Mouse (Mus musculus): ENCODE data around the gene Tnfrsf22. TPM values are rescaled to one million over a fixed set of nuclear protein-coding genes. Genes with fewer than 3 reads are reported as not detected.
"Not testable (repeated sequence)": the region's sequence is repeated elsewhere in the genome, so short reads cannot be mapped to it uniquely, and the experiment has no call there.

Gene Tnfrsf22
- polyA plus RNA-seq (2017; shearing (Covaris generic)): 10 to 100 TPM; 14.7 to 16.2 TPM

DNA sequence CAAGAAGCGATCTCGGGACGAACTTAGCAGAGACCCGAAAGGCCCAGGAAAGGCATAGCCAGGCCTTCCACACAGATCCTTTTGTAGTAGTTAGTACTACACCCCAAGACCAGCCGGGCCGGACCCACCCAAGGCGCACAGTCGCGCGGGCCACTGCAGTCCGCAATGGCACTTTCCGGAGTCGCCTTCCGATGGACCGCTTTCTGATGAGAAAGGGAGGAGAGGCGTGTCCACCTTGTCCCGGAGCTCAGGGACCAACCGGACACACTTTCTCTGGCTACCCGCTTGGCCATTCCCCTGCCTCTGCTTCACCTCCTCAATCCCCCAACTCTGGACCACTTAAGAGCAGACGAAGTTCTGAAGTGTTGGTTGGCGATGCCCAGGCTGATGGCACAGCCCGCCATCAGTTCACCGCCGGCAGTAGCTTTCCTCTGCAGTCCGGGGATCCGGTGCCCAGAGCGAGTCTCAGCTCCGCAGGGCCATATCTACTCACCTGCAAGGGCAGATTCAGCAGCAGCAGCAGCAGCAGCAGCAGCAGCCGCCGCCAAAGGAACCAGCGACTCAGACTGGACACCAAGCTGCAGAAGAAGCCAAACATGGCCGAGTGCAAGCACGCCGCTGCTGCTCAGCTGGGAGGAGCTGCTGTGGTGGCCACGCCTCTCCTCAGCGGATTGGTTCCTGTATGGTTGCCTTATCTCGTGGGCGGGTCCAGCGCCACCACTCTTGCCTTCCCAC is at the start of gene Tnfrsf22:
Gene Tnfrsf22, minus strand, starts transcription at position 628 of the 735 bp plus-strand sequence.
- peak; percentile 100 for ATAC-seq

DNA sequence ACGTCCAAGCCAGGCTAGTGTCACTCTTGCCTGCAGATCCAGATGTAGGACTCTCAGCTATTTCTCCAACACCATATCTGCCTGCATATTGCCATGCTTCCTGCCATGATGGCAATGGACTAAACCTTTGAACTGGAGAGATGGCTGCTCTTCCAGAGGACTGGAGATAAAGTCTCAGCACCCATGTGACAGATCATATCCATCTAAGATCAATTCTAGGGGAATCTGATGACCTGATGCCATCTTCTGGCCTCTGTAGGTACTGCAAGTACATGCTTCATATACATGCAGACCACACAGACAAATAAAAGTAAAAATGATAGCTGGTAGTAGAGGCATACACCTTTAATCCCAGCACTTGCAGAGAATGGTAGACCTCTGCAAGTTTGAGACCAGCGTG is 46.7 kb upstream of the Tnfrsf22 start:
- ATAC-seq: peak; percentile 32

DNA sequence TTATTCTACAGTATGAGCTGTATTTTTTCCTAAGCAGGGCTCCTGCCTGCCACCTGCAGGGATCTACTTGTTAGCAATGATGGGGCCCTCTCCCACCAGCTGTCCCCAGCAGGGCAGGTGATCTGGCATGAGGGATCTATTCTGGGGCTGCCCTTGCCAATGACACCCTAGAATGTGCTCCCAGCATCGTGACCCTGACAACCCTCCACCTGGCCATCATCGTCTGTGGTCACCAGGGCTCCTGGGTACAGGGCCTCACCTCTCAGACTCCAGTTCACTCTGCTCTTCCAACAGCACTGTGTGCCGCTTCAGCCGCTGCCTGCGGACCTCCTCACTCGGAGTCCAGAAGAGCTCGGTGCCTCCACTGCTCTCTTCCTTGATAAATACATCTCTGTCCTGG is 45.1 kb upstream of the Tnfrsf22 start:
- no peak for ATAC-seq

DNA sequence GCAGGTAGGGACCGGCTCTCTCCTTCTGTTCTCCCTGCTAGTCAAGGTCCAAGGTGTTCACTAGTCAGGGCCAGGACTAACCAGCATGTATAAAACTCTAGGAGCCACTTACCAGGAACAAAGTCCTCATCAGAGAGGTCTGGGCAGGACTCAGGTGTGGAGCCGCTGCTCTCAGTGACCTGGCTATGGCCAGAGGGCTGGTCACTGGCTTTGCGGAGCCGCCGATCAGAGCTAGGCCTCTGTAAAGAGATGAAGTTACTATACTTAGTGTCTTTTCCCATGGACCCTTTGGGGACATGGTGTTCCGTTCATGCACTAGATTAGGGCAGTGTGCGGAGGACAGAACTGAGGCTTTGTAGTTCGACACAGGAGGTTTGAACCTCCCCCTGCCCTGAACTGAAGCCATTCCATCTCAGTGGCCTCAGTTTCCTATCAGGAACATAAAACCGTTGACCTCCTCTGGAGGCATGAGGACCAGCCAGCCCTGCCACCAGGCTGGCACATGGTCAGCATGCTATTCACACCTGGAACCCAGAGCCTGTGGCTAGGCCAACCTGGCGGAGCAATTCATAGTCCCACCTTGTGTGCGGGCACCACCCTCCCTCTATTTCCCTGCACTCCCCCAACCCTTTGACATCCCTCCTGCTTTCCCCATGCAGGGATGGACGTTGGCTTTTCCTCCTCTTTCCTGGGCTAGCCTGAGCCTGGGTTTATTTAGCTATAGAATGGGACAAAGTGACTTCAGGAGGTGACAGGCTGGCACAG is 43.5 kb upstream of the Tnfrsf22 start:
- no peak for ATAC-seq

DNA sequence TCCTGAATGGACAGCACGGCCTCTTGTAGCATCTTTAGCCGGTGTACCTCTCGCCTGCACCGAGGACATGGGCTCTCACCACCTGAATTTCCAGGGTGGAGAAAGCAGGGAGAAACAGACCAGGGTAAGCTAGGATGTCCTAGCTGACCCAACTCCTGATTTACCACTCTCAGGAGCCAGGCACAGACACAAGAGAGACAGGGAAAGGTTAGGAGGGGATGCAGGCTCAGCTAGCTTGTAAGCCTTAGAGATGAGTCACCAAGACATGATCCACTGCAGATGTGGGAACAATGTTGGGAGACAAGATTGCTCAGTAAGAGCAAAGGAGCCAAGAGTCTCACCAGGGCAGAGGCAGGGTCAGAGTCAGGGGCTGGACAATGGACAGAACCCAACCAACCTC is 42.4 kb upstream of the Tnfrsf22 start:
- ATAC-seq: no peak

DNA sequence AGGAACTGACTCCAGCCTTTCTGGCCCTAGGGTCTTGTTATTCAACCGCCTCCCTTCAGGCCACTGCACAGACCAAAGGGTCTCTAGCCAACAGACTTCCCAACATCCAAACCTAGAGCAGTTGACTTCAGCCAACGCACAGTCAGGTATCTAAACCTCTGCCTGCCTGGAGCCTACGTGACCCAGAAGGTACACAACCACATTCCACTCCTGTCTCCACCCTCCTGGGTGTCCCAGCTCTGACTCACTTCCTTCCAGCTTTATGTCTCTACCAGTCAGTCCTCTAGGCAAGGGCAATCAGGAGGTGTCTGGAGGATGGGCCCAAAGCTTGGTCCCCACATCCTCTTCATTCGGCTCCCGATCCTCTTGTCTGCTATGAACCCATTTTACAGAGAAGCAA is 41.7 kb upstream of the Tnfrsf22 start:
- no peak for ATAC-seq

DNA sequence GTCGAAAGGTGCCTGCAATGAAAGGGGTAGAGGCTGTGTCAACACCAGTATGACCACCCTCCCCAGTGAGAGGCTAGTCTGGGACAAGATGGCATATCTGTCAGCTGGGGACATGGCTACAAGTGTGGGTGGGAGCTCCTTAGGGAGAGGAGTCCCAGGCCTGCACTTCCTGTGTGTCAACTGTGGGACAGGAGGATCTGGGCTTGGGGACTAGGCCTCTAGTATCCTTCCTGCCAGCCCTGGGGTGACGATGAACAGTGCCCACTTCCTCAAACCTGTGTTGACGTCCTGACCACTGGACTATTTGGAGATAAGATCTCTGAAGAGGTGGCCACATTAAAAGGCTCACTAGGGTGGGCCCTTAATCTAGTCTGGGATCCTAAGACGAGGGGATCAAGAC is 40.5 kb upstream of the Tnfrsf22 start:
- no peak for ATAC-seq

DNA sequence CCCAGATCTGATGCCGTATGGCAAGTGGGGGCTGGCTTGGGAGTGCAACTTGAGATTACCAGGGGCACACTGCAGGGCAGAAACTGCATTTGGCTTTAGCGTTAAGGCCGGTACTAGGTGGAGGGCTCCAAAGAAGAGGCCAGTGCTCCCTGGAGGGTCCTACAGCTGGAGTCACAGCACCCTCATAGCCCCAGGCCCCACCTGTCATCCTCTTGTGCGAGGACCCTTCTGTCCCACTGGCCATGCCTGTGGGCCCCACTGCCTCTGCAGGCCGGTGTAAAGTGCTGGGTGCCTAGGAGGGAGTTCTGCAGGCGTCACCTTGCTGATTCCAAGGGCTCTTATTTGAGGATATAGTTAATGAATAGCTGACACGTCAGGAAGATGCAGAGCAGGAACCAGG is 40.0 kb upstream of the Tnfrsf22 start:
- no peak for ATAC-seq

DNA sequence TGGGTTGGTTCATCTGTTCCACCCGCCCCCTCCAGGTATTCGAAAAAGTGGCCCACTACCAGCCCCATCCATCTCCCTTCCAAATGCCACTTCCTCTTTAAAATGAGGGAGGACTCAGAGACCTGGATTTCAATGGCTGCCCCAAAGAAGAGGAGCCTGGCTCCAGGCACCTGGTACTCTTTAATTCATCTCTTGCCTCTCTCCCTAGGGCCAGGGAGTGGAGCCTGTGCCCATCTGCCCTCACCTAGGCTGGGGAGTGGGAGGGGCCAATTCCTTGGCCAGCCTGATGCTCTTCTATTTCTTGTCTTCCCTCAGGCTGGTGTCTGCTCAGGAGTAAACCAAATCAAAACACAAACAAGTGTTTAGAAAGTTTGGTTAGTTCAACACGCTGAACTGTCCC is 37.2 kb upstream of the Tnfrsf22 start:
- not testable (repeated sequence) for ATAC-seq

DNA sequence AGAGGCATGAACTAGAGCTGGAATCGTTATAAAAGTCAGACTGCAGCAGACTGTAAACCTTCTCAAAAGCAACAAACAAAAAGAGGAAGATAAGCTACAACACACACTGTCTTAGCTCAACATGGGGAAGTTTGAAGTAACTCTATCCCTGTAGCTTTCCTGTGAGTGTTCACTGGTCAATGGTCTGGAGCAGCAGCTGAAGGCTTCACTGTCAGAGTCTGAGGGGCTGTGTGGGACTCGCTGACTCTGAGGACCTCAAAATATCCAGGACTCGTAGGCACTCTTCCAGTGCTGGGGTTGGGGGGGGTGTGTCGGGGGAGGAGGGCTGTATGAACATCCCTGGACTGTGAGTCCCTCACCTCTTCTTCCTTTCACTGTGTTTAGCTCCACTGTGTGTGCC is 36.7 kb upstream of the Tnfrsf22 start:
- not testable (repeated sequence) for ATAC-seq

DNA sequence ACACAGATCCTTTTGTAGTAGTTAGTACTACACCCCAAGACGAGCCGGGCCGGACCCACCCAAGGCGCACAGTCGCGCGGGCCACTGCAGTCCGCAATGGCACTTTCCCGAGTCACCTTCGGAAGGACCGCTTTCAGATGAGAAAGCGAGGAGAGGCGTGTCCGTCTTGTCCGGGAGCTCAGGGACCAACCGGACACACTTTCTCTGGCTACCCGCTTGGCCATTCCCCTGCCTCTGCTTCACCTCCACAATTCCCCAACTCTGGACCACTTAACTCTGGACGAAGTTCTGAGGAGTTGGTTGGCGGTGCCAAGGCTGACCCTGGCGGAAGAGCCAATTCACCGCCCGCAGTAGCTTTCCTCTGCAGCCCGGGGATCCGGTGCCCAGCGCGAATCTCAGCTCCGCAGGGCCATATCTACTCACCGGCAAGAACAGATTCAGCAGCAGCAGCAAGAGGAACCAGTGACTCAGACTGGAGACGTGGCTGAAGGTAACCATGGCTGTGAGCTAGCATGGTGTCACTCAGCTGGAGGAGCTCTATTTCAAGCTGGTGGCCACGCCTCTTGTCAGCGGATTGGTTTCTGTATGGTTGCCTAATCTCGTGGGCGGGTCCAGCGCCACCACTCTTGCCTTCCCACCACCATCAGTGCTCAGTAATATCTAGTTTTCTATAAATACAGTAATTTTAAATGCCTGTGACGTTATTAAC is 36.1 kb upstream of the Tnfrsf22 start, which contains the start of gene Tnfrsf23:
Gene Tnfrsf23, minus strand, starts transcription at position 514 of the 709 bp plus-strand sequence.
- ATAC-seq: peak; percentile 100

DNA sequence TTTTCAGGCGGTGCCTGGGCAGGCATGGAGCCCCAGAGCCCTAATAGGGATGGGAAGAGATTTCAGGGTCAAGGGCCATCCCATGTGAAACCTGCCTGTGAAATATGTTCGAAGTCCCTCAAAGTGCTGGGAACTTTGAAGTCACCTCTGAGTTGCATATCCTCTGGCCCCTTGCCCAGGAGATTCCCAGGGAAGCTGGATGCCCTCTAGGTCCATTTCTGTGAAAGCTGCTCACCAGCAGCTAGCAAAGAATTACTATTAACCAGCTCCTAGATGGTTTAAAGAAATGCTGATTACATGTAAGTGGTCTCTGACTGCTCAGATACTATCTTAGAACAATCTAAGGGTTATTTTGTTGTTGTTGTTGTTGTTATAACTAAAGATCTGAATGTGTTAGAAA is 35.1 kb upstream of the Tnfrsf22 start:
- not testable (repeated sequence) for ATAC-seq

DNA sequence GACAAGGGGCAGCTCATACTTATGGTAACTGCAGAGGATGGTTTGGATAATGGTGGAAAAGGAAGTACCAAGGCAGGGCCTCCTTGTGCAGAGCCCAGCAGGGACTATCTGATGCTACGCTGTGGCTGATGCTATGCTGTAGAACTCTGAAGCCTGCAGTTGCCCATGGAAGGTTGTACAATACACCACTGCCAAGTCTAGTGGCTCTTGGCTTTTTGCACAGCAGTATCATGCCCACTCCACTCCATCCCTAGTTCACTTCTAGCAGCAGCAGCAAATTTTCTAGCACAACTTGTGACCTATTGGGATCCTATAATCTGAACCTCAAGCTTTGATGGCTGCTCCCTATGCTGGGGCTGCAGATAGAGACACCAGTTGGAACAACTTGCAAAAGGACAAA is 32.1 kb upstream of the Tnfrsf22 start:
- no peak for ATAC-seq

DNA sequence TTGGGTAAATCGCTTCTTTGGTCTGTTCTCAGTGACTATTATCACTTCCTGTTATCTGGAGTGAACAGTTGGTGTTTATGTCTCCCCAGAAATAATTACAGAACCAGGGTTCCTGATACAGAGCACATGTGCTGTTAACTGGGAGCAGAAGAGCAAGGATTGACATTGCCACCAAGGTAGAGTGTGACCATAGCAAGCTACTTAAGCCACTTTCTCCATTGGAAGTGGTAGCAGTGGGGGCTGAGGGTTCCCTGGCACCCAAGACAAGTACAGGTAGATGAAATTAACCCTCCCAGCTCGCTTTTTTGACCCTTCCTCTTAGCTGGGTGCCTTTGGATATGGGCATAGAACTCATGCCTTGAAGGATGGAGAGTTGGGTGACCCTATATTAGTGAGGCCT is 31.4 kb upstream of the Tnfrsf22 start:
- not testable (repeated sequence) for ATAC-seq

DNA sequence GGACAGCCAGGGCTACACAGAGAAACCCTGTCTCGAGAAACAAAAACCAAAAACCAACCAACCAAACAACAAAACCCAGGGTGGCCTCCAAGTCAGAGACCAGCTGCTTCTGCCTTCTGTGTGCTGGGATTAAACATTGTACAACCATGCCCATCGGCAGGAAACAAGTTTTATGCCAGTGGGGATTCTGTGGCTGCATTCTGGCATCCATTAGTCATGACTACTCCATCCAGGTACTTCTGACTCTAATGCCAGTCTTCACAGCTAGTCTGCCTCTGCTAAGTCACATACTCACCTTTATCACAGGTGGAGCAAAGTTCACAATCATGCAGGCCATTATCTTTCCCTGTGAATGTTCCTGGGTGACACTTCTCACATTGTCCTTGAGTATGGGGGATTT is 30.2 kb upstream of the Tnfrsf22 start:
- ATAC-seq: not testable (repeated sequence)

DNA sequence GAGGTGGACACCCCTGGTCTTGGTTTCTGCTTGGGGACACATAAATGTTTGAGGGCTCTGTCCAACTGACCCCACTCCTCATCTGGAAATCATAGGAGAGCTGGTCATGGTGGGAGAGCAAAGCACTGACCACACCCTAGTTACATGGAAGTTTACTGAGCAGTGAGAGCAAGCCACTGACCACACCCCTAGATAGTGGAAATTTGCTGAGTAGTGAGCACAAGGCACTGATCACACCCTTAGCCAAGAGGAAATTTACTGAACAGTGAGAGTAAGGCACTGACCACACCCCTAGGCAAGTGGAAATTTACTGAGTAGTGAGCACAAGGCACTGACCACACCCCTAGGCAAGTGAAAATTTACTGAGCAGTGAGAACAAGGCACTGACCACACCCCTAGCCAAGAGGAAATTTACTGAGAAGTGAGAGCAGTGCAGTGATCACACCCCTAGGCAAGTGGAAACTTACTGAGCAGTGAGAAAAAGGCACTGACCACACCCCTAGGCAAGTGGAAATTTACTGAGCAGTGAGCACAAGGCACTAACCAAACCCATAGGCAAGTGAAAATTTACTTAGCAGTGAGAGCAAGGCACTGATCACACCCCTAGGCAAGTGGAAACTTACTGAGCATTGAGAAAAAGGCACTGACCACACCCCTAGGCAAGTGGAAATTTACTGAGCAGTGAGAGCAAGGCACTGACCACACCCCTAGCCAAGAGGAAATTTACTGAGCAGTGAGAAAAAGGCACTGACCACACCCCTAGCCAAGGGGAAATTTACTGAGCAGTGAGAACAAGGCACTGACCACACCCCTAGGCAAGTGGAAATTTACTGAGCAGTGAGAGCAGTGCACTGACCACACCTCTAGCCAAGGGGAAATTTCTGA is 17.2 kb upstream of the Tnfrsf22 start:
- no peak for ATAC-seq

DNA sequence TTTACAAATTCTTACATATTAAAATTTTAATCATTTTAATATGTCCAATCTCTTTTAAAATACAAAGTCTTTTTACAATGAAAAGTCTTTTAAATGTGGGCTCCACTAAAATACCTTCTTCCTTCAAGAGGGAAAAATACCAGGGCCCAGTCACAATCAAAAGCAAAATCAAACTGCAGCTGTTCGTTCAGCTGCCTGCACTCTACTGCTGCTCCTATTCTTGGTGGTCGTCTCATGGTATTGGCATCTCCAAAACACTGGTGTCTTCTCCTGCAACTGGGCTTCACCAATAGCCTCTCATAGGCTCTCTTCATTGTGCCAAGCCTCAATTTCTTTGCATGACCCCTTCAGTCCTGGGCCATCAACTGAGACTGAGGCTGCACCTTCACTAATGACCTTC is 14.0 kb upstream of the Tnfrsf22 start:
- no peak for ATAC-seq

DNA sequence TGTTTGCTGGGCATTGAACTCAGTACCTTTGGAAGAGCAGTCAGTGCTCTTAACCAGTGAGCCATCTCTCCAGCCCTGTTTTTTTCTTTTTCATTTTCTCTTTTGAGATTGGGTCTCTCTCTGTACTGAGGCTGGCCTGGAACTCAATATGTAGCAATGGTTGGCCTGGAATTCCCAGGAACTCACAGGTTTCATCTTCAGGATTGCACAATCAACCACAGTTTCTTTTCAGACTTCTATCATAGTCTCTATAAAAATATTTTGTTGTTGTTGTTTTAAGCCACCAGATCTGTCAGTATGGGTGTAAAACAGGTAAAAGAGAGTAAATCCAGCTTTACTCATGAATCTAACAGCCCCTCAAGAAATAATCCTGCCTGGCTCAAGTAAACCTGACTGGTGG is 11.3 kb upstream of the Tnfrsf22 start:
- no peak for ATAC-seq

DNA sequence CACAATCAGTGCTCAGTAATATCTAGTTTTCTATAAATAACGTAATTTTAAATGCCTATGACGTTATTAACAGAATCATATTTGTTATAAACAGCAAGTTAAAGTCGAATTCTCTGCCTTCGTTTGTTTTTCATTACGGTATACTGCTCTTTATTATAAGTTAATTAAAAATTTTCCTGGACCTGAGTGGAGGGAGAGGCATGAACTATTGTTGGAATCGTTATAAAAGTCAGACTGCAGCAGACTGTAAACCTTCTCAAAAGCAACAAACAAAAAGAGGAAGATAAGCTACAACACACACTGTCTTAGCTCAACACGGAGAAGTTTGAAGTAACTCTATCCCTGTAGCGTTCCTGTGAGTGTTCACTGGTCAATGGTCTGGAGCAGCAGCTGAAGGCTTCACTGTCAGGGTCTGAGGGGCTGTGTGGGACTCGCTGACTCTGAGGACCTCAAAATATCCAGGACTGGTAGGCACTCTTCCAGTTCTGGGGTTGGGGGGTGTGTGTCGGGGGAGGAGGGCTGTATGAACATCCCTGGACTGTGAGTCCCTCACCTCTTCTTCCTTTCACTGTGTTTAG is 397 bp upstream of the Tnfrsf22 start:
- ATAC-seq: not testable (repeated sequence)

DNA sequence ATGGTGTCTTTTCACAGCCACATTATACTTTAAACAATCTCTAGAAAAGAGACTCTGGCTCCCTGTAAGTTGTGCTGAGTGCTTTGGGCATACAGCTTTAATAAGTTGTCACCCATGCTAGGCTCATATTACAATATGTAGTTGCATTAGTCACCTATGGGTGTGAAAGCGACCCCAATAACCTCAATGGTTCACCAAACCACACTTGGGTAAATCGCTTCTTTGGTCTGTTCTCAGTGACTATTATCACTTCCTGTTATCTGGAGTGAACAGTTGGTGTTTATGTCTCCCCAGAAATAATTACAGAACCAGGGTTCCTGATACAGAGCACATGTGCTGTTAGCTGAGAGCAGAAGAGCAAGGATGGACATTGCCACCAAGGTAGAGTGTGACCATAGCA is 5.5 kb downstream of the Tnfrsf22 start:
- ATAC-seq: peak; percentile 57

DNA sequence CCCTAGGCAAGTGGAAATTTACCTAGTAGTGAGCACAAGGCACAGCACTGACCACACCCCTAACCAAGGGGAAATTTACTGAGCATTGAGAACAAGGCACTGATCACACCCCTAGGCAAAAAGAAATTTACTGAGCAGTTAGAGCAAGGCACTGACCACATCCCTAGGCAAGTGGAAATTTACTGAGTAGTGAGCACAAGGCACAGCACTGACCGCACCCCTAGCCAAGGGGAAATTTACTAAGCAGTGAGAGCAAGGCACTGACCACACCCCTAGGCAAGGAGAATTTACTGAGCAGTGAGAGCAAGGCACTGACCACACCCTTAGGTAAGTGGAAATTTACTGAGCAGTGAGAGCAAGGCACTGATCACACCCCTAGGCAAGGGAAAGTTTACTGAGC is 12.8 kb downstream of the Tnfrsf22 start:
- ATAC-seq: no peak

DNA sequence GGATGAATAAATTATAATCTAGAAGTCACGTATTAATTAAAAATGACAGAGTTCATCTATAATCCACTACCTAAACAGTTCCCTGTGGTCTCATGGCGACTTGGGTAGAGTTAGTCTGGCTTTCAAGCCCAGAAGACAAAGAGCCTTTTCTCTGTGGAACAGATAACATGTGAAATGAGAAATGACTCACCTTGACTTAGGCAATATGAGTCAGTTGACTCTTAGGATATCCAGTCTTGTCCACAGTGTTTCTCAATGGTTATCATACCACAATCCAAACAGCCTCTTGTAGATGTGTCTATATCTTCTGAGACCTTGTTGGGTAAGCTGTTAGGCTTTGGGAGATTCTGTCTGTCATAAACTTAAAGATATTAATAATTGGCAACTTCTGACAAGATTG is 18.0 kb downstream of the Tnfrsf22 start:
- ATAC-seq: no peak

All from activated CD4-positive, CD25-positive, alpha-beta regulatory T cell, adult 4 months (primary cell).